In the genomic region with DNA sequence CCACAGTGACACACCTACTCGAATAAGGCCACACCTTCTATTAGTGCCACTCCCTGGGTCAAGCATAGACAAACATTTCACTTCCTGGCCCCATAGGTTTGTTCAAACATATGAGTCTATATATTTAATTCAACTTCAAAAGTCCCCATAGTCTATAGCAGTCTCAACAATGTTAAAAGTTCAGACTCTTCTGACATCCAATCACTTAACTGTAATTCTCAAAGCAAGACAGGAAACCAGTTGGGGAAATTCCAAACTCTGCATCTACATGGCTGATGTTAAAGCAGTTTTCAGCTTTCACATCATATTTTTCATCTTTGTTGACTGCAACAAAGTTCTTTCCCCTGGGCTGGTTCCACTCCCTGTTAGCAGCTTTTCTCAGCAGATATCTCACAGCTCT, we compare ENCODE assay signal across 31 mouse cellular contexts. TPM values are rescaled to one million over a fixed set of nuclear protein-coding genes. Genes with fewer than 3 reads are reported as not detected.
"Had no signal": no experiment of that assay in that cellular context is flagged by ENCODE, and none has a peak within 500 bp of the region (broad histone marks: within the 10 kb centered on the region; RNA-seq: fewer than 3 reads in every experiment).

No protein-coding gene starts in this region.

- H3K9me3 ChIP-seq: heart, embryonic 13.5 days; heart, embryonic 15.5 days; hindbrain, embryonic 13.5 days; hindbrain, embryonic 15.5 days; kidney, embryonic 15.5 days; limb, embryonic 13.5 days; limb, embryonic 15.5 days; liver, embryonic 12.5 days had no signal

- ATAC-seq: hindbrain, postnatal 0 days; intestine, embryonic 16.5 days; liver, embryonic 12.5 days had no signal

- H3K27me3 ChIP-seq: heart, embryonic 13.5 days; heart, embryonic 15.5 days; hindbrain, embryonic 13.5 days; hindbrain, embryonic 15.5 days; kidney, embryonic 15.5 days; limb, embryonic 13.5 days; limb, embryonic 15.5 days; liver, embryonic 12.5 days had no signal

- H3K36me3 ChIP-seq: heart, embryonic 13.5 days; heart, embryonic 15.5 days; hindbrain, embryonic 13.5 days; hindbrain, embryonic 15.5 days; kidney, embryonic 15.5 days; limb, embryonic 13.5 days; limb, embryonic 15.5 days; liver, embryonic 12.5 days had no signal

- H3K27ac ChIP-seq: heart, adult 2 months; heart, embryonic 13.5 days; heart, embryonic 15.5 days; hindbrain, embryonic 13.5 days; hindbrain, embryonic 15.5 days; hindbrain, postnatal 0 days; kidney, embryonic 15.5 days; kidney, postnatal 0 days; limb, embryonic 13.5 days; limb, embryonic 15.5 days; liver, embryonic 12.5 days; liver, embryonic 14.5 days had no signal

- H3K9ac ChIP-seq: heart, embryonic 13.5 days; heart, embryonic 15.5 days; hindbrain, embryonic 13.5 days; hindbrain, embryonic 15.5 days; kidney, embryonic 15.5 days; limb, embryonic 13.5 days; limb, embryonic 15.5 days; liver, embryonic 12.5 days; liver, embryonic 14.5 days had no signal

- H3K4me2 ChIP-seq: heart, embryonic 11.5 days; heart, embryonic 13.5 days; heart, embryonic 15.5 days; hindbrain, embryonic 13.5 days; hindbrain, embryonic 15.5 days; kidney, embryonic 15.5 days; limb, embryonic 13.5 days; limb, embryonic 15.5 days; liver, embryonic 12.5 days had no signal

- H3K4me1 ChIP-seq: heart, embryonic 15.5 days; hindbrain, embryonic 13.5 days; hindbrain, embryonic 15.5 days; kidney, embryonic 15.5 days; limb, embryonic 13.5 days; limb, embryonic 15.5 days; liver, embryonic 12.5 days had no signal

- H3K4me3 ChIP-seq: heart, adult 2 months; heart, embryonic 13.5 days; heart, embryonic 15.5 days; hindbrain, embryonic 13.5 days; hindbrain, embryonic 15.5 days; kidney, embryonic 15.5 days; limb, embryonic 13.5 days; limb, embryonic 15.5 days; liver, embryonic 12.5 days had no signal

- DNase-seq: gastrocnemius, postnatal 14 days; gastrocnemius, postnatal 36 days; heart, adult 11 months; heart, adult 2 months; heart, postnatal 14 days; heart, postnatal 36 days; kidney, adult 11 months; kidney, adult 2 months; kidney, adult 9 months; kidney, postnatal 14 days; kidney, postnatal 36 days; layer of hippocampus, adult 9-11 months; layer of hippocampus, postnatal 36 days; left cerebral cortex, postnatal 4 days had no signal

RNA-seq across cellular contexts. Expression of gene Areg, which starts 12.8 kb away (rescaled TPM):
- polyA plus RNA-seq: gonadal fat pad, adult 2 months; heart, adult 2 months; heart, embryonic 11.5 days; hindbrain, embryonic 11.5 days; kidney, adult 2 months; kidney, embryonic 15.5 days; limb, embryonic 11.5 days; liver, adult 2 months; liver, embryonic 12.5 days; liver, embryonic 14.5 days had no signal

RNA-seq across cellular contexts. Expression of gene Ereg, which starts 52.2 kb away (rescaled TPM):
- polyA plus RNA-seq: heart, embryonic 11.5 days; hindbrain, embryonic 11.5 days; hindbrain, embryonic 13.5 days; hindbrain, postnatal 0 days; kidney, embryonic 15.5 days; kidney, postnatal 0 days; limb, embryonic 11.5 days; limb, embryonic 13.5 days had no signal
